Comparison of ENCODE assay signal across 8 mouse cellular contexts in the genomic region with DNA sequence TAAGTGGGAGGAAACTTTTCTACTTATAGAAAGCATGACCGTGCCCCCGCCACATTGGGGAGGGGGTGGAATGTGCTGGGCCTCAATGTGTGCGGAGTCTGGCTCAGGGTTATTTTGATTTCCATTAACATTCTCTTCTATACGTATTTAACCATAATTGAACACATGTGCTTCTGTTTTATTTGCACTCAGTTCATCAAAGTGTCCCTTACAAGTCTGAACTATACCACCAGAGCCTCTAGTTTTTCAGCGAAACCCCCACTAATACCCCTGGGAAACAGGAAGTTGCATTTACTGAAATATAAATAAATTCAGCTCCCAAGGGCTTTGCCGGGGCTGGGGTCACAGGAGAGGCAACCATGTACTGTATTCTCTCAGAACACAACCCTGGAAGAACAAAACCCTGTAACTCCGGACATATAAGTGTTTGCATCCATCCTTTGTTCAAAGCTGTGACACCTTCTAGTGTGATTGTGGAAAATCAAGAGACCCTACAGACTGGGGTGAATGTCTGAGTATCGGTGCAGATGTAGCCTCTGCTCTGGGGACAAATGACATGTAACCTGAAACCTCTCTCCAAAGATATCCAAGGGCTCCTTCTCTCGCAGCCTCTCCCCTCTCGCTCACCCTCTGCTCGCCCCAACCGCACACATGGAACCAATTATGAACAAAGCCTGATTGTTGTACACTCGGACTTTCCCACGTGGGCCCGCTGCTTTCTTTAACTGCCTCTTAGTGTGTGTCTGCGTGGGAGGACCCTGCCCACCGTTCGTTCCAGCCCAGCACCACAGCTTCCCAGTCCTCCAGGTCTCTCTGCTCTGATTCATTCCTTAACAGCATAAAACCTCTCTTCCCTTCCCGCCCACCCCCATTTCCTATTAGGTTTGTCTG.
DNase-seq lines count a peak whose midpoint lies in the region; ATAC-seq and TF ChIP-seq lines count a peak whose summit lies in the region.

No protein-coding gene starts in this region.

- H3K4me3 ChIP-seq in kidney, embryonic 15.5 days (replicated peaks), result peak overlapping the region; percentile 24
- peak overlapping the region; percentile 11; the same call in 1 of the 2 replicates for H3K4me3 ChIP-seq in embryonic facial prominence, embryonic 11.5 days (ENCODE audit: low read depth, low read length)
- peak overlapping the region; percentile 19 for H3K4me3 ChIP-seq in heart, postnatal 0 days (ENCODE audit: low read depth, low read length)
- no peak overlapping the region for H3K4me3 ChIP-seq in liver, postnatal 0 days (ENCODE audit: low read depth, low read length)

- WGBS in kidney, embryonic 15.5 days, result 3% methylated on average over 19 of the region's 19 CpGs
- WGBS in embryonic facial prominence, embryonic 11.5 days, result 3% methylated on average over 19 of the region's 19 CpGs
- WGBS in heart, postnatal 0 days, result 7% methylated on average over 19 of the region's 19 CpGs
- WGBS in liver, postnatal 0 days (ENCODE audit: insufficient replicate concordance), result 20% methylated on average over 19 of the region's 19 CpGs

- no peak for TF ChIP-seq CTCF in heart, postnatal 0 days (IDR thresholded peaks at IDR 0.05; ENCODE audit: low read depth)
- no peak for TF ChIP-seq CTCF in liver, postnatal 0 days (IDR thresholded peaks at IDR 0.05; ENCODE audit: low read depth)

- no peak for DNase-seq in kidney, adult 18-20 months
- peak; percentile 99 for DNase-seq in embryonic facial prominence, embryonic 11.5 days (ENCODE audit: low spot score)
- peak; percentile 72 for DNase-seq in heart, postnatal 0 days (ENCODE audit: low spot score)
- no peak for DNase-seq in liver, postnatal 0 days
- peak; percentile 57 for DNase-seq in yolk sac, embryonic 10.5 days (ENCODE audit: low spot score)
- DNase-seq in thymus, postnatal 10 days (ENCODE audit: low spot score in 2 of 2), result no peak
- no peak for DNase-seq in B cell, adult 2 months

- no peaks in the 10 kb centered on the region for H3K27me3 ChIP-seq in kidney, embryonic 15.5 days
- H3K27me3 ChIP-seq in embryonic facial prominence, embryonic 11.5 days (ENCODE audit: control insufficient read depth, insufficient read depth, low read length), result no peaks in the 10 kb centered on the region
- H3K27me3 ChIP-seq in heart, postnatal 0 days (ENCODE audit: control insufficient read depth, insufficient read depth, low read length), result no peaks in the 10 kb centered on the region
- no peaks in the 10 kb centered on the region for H3K27me3 ChIP-seq in liver, postnatal 0 days (ENCODE audit: insufficient read depth, low read length)

- peaks cover 52% of the 10 kb centered on the region for H3K4me1 ChIP-seq in kidney, embryonic 15.5 days
- no peaks in the 10 kb centered on the region; the same call in 1 of the 2 replicates for H3K4me1 ChIP-seq in embryonic facial prominence, embryonic 11.5 days (ENCODE audit: control insufficient read depth, insufficient read depth, low read length)
- peaks cover 27% of the 10 kb centered on the region for H3K4me1 ChIP-seq in heart, postnatal 0 days (ENCODE audit: control insufficient read depth, insufficient read depth)
- 0 out of 2 replicates have a peak, but pooled peaks cover 2% of the 10 kb centered on the region for H3K4me1 ChIP-seq in liver, postnatal 0 days (ENCODE audit: insufficient read depth)

- H3K9ac ChIP-seq in kidney, embryonic 15.5 days, result 0 out of 2 replicates have a peak overlapping the region, but pooled peaks have one; percentile 23
- H3K9ac ChIP-seq in embryonic facial prominence, embryonic 11.5 days (replicated peaks; ENCODE audit: low read length), result peak overlapping the region; percentile 37
- H3K9ac ChIP-seq in heart, postnatal 0 days (replicated peaks; ENCODE audit: low read depth, low read length), result peak overlapping the region; percentile 40; the same call in 1 of the 2 replicates
- H3K9ac ChIP-seq in liver, postnatal 0 days (replicated peaks), result no peak overlapping the region

- peak overlapping the region; percentile 90 for H3K27ac ChIP-seq in kidney, embryonic 15.5 days
- H3K27ac ChIP-seq in embryonic facial prominence, embryonic 11.5 days (replicated peaks; ENCODE audit: low read depth, low read length), result peak overlapping the region; percentile 93
- H3K27ac ChIP-seq in heart, postnatal 0 days (ENCODE audit: low read depth), result peak overlapping the region; percentile 79
- H3K27ac ChIP-seq in liver, postnatal 0 days (ENCODE audit: low read depth), result 0 out of 2 replicates have a peak overlapping the region, but pooled peaks have one; percentile 11

- no peaks in the 10 kb centered on the region for H3K36me3 ChIP-seq in kidney, embryonic 15.5 days
- H3K36me3 ChIP-seq in embryonic facial prominence, embryonic 11.5 days (replicated peaks; ENCODE audit: control insufficient read depth, insufficient read depth, low read depth, low read length), result no peaks in the 10 kb centered on the region
- no peaks in the 10 kb centered on the region for H3K36me3 ChIP-seq in heart, postnatal 0 days (replicated peaks; ENCODE audit: control insufficient read depth, insufficient read depth, low read length)
- H3K36me3 ChIP-seq in liver, postnatal 0 days (replicated peaks; ENCODE audit: insufficient read depth, low read length), result no peaks in the 10 kb centered on the region

- peak; percentile 78 for ATAC-seq in kidney, embryonic 15.5 days (replicated peaks; ENCODE audit: low FRiP score)
- ATAC-seq in embryonic facial prominence, embryonic 11.5 days (replicated peaks; ENCODE audit: insufficient number of reproducible peaks, low FRiP score, low TSS enrichment, low read depth), result peak; percentile 90
- peak; percentile 68 for ATAC-seq in heart, postnatal 0 days (ENCODE audit: insufficient read depth, low read depth)
- no peak for ATAC-seq in liver, postnatal 0 days

- TF ChIP-seq EP300 in heart, postnatal 0 days (IDR thresholded peaks at IDR 0.05; ENCODE audit: low read depth), result no peak
- no peak for TF ChIP-seq EP300 in liver, postnatal 0 days (IDR thresholded peaks at IDR 0.05; ENCODE audit: low read depth)

- H3K4me2 ChIP-seq in kidney, embryonic 15.5 days, result peak overlapping the region; percentile 73
- H3K4me2 ChIP-seq in embryonic facial prominence, embryonic 11.5 days (ENCODE audit: low read depth, low read length), result peak overlapping the region; percentile 30
- peak overlapping the region; percentile 59 for H3K4me2 ChIP-seq in heart, postnatal 0 days (ENCODE audit: low read depth, low read length)
- peak overlapping the region; percentile 26 for H3K4me2 ChIP-seq in liver, postnatal 0 days (ENCODE audit: low read depth, low read length)

- H3K9me3 ChIP-seq in kidney, embryonic 15.5 days (replicated peaks), result no peaks in the 10 kb centered on the region
- no peaks in the 10 kb centered on the region for H3K9me3 ChIP-seq in embryonic facial prominence, embryonic 11.5 days (replicated peaks; ENCODE audit: control insufficient read depth, low read length)
- no peaks in the 10 kb centered on the region for H3K9me3 ChIP-seq in heart, postnatal 0 days (replicated peaks; ENCODE audit: control insufficient read depth, low read length)
- H3K9me3 ChIP-seq in liver, postnatal 0 days (ENCODE audit: low read length), result no peaks in the 10 kb centered on the region

Comparison
In these comparisons a context has a peak if more than half of its experiments do, and no peak if none do; other contexts are left out.
1. H3K27ac ChIP-seq: peak in every context shown above with its lines; median percentile 93 in embryonic facial prominence, embryonic 11.5 days; 90 in kidney, embryonic 15.5 days; 79 in heart, postnatal 0 days; 11 in liver, postnatal 0 days.
2. DNase-seq: peak in embryonic facial prominence, embryonic 11.5 days (single experiment), heart, postnatal 0 days (single experiment) and yolk sac, embryonic 10.5 days (single experiment); none in kidney, adult 18-20 months (single experiment), liver, postnatal 0 days (single experiment), thymus, postnatal 10 days (0 of 2) and B cell, adult 2 months (0 of 2).
3. Peak in every context shown above with its lines, with median percentiles within 50 percentile points of each other: H3K4me2 ChIP-seq.